Mouse (Mus musculus): Measurements from ENCODE around the gene Ppp2ca. TPM values are rescaled to one million over a fixed set of nuclear protein-coding genes. Genes with fewer than 3 reads are reported as not detected.
"Not testable (repeated sequence)": the region's sequence is repeated elsewhere in the genome, so short reads cannot be mapped to it uniquely, and the experiment has no call there.

Gene Ppp2ca
- total and polyA plus RNA-seq, 2 experiments, result 17.5 to 37.3 TPM

- Histone ChIP-seq H3K27ac (replicated peaks; ENCODE audit: insufficient read depth, low read depth, low read length) (no peak overlapping the region), H3K9ac (ENCODE audit: low read depth, low read length) (no peak overlapping the region), H3K4me3 (ENCODE audit: insufficient read depth, low read depth, low read length) (no peak overlapping the region), H3K27me3 (ENCODE audit: control insufficient read depth, insufficient read depth, low read length) (no peaks in the 10 kb centered on the region), H3K4me1 (ENCODE audit: control insufficient read depth, insufficient read depth, low read length) (no peaks in the 10 kb centered on the region), H3K36me3 (ENCODE audit: control insufficient read depth, insufficient read depth, low read length) (peaks cover 15% of the 10 kb centered on the region), H3K79me2 (ENCODE audit: control insufficient read depth, insufficient read depth, low read length) (no peaks in the 10 kb centered on the region)
- no peak for DNase-seq (ENCODE audit: extremely low read depth, low read depth, low spot score)
- TF ChIP-seq POLR2A (IDR thresholded peaks at IDR 0.05; ENCODE audit: extremely low read depth, insufficient read depth, low read length), result no peak
- TF ChIP-seq CTCF (IDR thresholded peaks at IDR 0.05; ENCODE audit: low read depth, low read length), result no peak
- WGBS, result 68% methylated on average over 5 of the region's 5 CpGs
These were observed 30.0 kb downstream of the Ppp2ca start for GRCm38 (mm10) chr11:52128316-52129061.

DNA sequence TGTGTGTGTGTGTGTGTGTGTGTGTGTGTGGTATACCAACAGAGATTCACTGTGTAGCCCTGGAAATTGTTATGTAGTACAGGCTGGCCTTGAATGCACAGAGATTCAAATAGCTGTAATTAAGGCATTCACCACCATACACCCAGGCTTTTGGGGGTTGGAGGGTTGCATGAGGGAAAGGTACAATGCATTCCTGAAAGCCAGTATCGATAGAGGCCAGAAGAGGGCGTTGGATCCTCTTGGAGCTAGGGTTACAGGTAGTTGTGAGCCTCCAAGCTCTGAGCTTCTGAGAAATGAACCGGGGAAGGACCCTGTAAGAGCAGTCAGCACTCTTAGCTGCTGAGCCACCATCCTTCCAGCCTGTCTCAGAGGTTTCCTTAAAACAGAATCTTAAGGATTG is 30.7 kb downstream of the Ppp2ca start:
- Histone ChIP-seq H3K9ac (ENCODE audit: low read depth, low read length) (no peak overlapping the region), H3K27me3 (ENCODE audit: control insufficient read depth, insufficient read depth, low read length) (no peaks in the 10 kb centered on the region), H3K4me3 (ENCODE audit: insufficient read depth, low read depth, low read length) (no peak overlapping the region), H3K27ac (replicated peaks; ENCODE audit: insufficient read depth, low read depth, low read length) (no peak overlapping the region), H3K4me1 (ENCODE audit: control insufficient read depth, insufficient read depth, low read length) (no peaks in the 10 kb centered on the region), H3K36me3 (ENCODE audit: control insufficient read depth, insufficient read depth, low read length) (peaks cover 10% of the 10 kb centered on the region), H3K79me2 (ENCODE audit: control insufficient read depth, insufficient read depth, low read length) (no peaks in the 10 kb centered on the region)
- WGBS, result 31% methylated on average over 3 of the region's 3 CpGs
- no peak for DNase-seq (ENCODE audit: extremely low read depth, low read depth, low spot score)
- TF ChIP-seq POLR2A (IDR thresholded peaks at IDR 0.05; ENCODE audit: extremely low read depth, insufficient read depth, low read length) (no peak), CTCF (IDR thresholded peaks at IDR 0.05; ENCODE audit: low read depth, low read length) (no peak)

DNA sequence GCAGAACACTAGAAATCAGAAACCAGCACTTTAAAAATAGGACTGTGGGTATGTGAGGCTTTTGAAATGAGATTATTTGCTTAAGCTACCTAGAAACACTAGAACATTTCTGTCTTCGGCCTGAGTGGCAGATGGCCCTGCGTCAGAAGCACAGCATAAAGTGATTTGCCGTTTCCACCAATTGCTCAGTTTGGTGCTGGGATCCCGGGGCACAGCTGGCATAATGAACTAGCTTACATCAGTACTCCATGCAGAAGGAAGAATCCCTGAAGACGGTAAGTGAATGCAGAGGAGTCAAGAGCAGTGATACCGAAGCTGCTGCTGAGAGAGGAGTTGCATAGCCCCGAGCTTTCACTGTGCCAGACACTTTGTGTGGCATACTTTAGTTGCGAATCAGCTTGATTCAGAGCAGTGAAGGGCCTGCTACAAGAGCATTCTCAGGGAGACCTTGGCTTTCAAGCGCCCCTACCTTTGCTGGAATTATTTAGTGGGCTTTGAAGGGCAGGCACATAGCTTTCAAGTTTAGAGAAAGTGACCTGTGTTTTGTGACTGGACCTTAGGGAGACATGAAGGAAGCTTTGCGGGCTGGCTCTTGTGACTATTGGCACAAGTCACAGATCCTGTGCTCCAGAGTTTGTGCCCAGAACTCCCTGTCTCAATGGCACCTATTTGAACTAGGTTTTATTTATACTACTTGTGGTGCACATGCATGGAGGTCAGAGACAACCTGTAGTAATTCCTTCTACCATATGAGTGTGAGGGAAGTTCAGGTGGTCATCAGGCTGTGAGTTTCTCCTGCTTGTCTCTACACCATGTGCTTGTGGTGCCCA is 31.4 kb downstream of the Ppp2ca start:
- WGBS, result 75% methylated on average over 10 of the region's 10 CpGs
- Histone ChIP-seq H3K79me2 (ENCODE audit: control insufficient read depth, insufficient read depth, low read length) (no peaks in the 10 kb centered on the region), H3K4me3 (ENCODE audit: insufficient read depth, low read depth, low read length) (no peak overlapping the region), H3K4me1 (ENCODE audit: control insufficient read depth, insufficient read depth, low read length) (no peaks in the 10 kb centered on the region), H3K27ac (replicated peaks; ENCODE audit: insufficient read depth, low read depth, low read length) (no peak overlapping the region), H3K27me3 (ENCODE audit: control insufficient read depth, insufficient read depth, low read length) (no peaks in the 10 kb centered on the region), H3K36me3 (ENCODE audit: control insufficient read depth, insufficient read depth, low read length) (peaks cover 4% of the 10 kb centered on the region), H3K9ac (ENCODE audit: low read depth, low read length) (no peak overlapping the region)
- peak; percentile 54 for DNase-seq (ENCODE audit: extremely low read depth, low read depth, low spot score)
- TF ChIP-seq POLR2A (IDR thresholded peaks at IDR 0.05; ENCODE audit: extremely low read depth, insufficient read depth, low read length), result no peak
- TF ChIP-seq CTCF (IDR thresholded peaks at IDR 0.05; ENCODE audit: low read depth, low read length), result no peak

GRCm38 (mm10) chr11:52130451-52131068 is 32.1 kb downstream of the Ppp2ca start:
- H3K36me3 ChIP-seq (ENCODE audit: control insufficient read depth, insufficient read depth, low read length), result no peaks in the 10 kb centered on the region; the same call in 1 of the 2 replicates
- H3K79me2 ChIP-seq (ENCODE audit: control insufficient read depth, insufficient read depth, low read length), result no peaks in the 10 kb centered on the region
- H3K27me3 ChIP-seq (ENCODE audit: control insufficient read depth, insufficient read depth, low read length), result no peaks in the 10 kb centered on the region
- no peak for TF ChIP-seq POLR2A (IDR thresholded peaks at IDR 0.05; ENCODE audit: extremely low read depth, insufficient read depth, low read length)
- TF ChIP-seq CTCF (IDR thresholded peaks at IDR 0.05; ENCODE audit: low read depth, low read length), result no peak
- WGBS, result 74% methylated on average over 7 of the region's 7 CpGs
- no peaks in the 10 kb centered on the region for H3K4me1 ChIP-seq (ENCODE audit: control insufficient read depth, insufficient read depth, low read length)
- H3K4me3 ChIP-seq (ENCODE audit: insufficient read depth, low read depth, low read length), result no peak overlapping the region
- no peak overlapping the region for H3K9ac ChIP-seq (ENCODE audit: low read depth, low read length)
- DNase-seq (ENCODE audit: extremely low read depth, low read depth, low spot score), result no peak
- no peak overlapping the region for H3K27ac ChIP-seq (replicated peaks; ENCODE audit: insufficient read depth, low read depth, low read length)

GRCm38 (mm10) chr11:52143675-52144074 is 45.2 kb downstream of the Ppp2ca start:
- not testable (repeated sequence) for H3K4me3 ChIP-seq (ENCODE audit: insufficient read depth, low read depth, low read length); H3K36me3 ChIP-seq (ENCODE audit: control insufficient read depth, insufficient read depth, low read length); H3K79me2 ChIP-seq (ENCODE audit: control insufficient read depth, insufficient read depth, low read length); H3K27ac ChIP-seq (replicated peaks; ENCODE audit: insufficient read depth, low read depth, low read length); H3K27me3 ChIP-seq (ENCODE audit: control insufficient read depth, insufficient read depth, low read length); H3K9ac ChIP-seq (ENCODE audit: low read depth, low read length); H3K4me1 ChIP-seq (ENCODE audit: control insufficient read depth, insufficient read depth, low read length)
- peak; percentile 62 for TF ChIP-seq CTCF (IDR thresholded peaks at IDR 0.05; ENCODE audit: low read depth, low read length)
- WGBS, result 43% methylated on average over 4 of the region's 4 CpGs
- DNase-seq (ENCODE audit: extremely low read depth, low read depth, low spot score), result peak; percentile 33

DNA sequence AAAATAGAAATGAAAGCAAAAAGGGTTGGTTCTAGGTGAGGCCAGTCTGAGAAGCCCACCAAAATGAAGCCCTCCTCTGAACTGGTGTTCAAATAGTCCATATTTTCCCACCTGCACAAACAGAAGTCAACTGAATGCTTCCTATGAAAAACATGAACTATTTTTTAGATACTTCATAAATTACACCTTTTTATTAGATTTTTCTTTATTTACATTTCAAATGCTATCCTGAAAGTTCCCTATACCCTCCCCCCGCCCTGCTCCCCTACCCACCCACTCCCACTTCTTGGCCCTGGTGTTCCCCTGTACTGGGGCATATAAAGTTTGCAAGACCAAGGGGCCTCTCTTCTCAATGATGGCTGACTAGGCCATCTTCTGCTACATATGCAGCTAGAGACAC is 46.9 kb downstream of the Ppp2ca start, which contains the start of gene Olfr1373:
Olfr1373 (minus strand) TSS at position 101 of the 400 bp plus-strand sequence.
- DNase-seq (ENCODE audit: extremely low read depth, low read depth, low spot score); H3K4me3 ChIP-seq (ENCODE audit: insufficient read depth, low read depth, low read length); H3K36me3 ChIP-seq (ENCODE audit: control insufficient read depth, insufficient read depth, low read length); H3K27me3 ChIP-seq (ENCODE audit: control insufficient read depth, insufficient read depth, low read length); H3K9ac ChIP-seq (ENCODE audit: low read depth, low read length); H3K4me1 ChIP-seq (ENCODE audit: control insufficient read depth, insufficient read depth, low read length); H3K27ac ChIP-seq (replicated peaks; ENCODE audit: insufficient read depth, low read depth, low read length); H3K79me2 ChIP-seq (ENCODE audit: control insufficient read depth, insufficient read depth, low read length): not testable (repeated sequence)
- WGBS, result 70% methylated on average over 1 of the region's 1 CpGs

Data from liver, adult 2 months (tissue).